Mouse (Mus musculus): ENCODE measurements around the gene Stat5b. TPM values are rescaled to one million over a fixed set of nuclear protein-coding genes. Genes with fewer than 3 reads are reported as not detected.

Gene Stat5b
- total and polyA plus RNA-seq, 3 experiments, result 29.3 to 37.0 (median 32.3) TPM

- Histone ChIP-seq H3K36me3 (ENCODE audit: control insufficient read depth in 1 of 2, insufficient read depth in 2 of 2, low read length in 2 of 2) (peaks cover 0 to 18% of the 10 kb centered on the region in 2 experiments; a peak in 2 of 4 replicates), H3K27me3 (ENCODE audit: control insufficient read depth in 1 of 2, insufficient read depth in 2 of 2, low read length in 2 of 2) (peaks cover 0 to 1% of the 10 kb centered on the region in 2 experiments; a peak in 2 of 4 replicates), H3K4me1 (ENCODE audit: control insufficient read depth in 1 of 2, insufficient read depth in 2 of 2, low read length in 2 of 2) (peaks cover 10 to 15% of the 10 kb centered on the region in 2 experiments), H3K4me3 (ENCODE audit: control insufficient read depth in 1 of 2, insufficient read depth in 1 of 2, low read depth in 2 of 2, low read length in 2 of 2) (peak overlapping the region in 1 of 2 experiments; percentile 41; a peak in 1 of 4 replicates), H3K9me3 (replicated peaks; ENCODE audit: insufficient read depth, low read length) (no peaks in the 10 kb centered on the region), H3K27ac (ENCODE audit: control insufficient read depth, low read depth, low read length) (no peak overlapping the region), H3K79me2 (ENCODE audit: control insufficient read depth, insufficient read depth, low read length, poor library complexity) (peaks cover 50% of the 10 kb centered on the region), H3K9ac (ENCODE audit: control insufficient read depth, low read depth, low read length, poor library complexity, severe bottlenecking) (no peak overlapping the region)
- no peak for DNase-seq (ENCODE audit: low read depth, low spot score)
- TF ChIP-seq CTCF (IDR thresholded peaks at IDR 0.05 in 2 of 3, conservative IDR thresholded peaks at IDR 0.05 in 1 of 3; ENCODE audit: control insufficient read depth in 1 of 3, insufficient read depth in 1 of 3, low read depth in 2 of 3, low read length in 3 of 3, poor library complexity in 1 of 3, severe bottlenecking in 1 of 3), result no peak
- TF ChIP-seq ZKSCAN1 (IDR thresholded peaks at IDR 0.05; ENCODE audit: low read depth, low read length), result no peak
- TF ChIP-seq USF2 (IDR thresholded peaks at IDR 0.05; ENCODE audit: borderline replicate concordance in 1 of 2, insufficient read depth in 1 of 2, low read depth in 1 of 2, low read length in 2 of 2), result no peak
- no peak for TF ChIP-seq GABPA (IDR thresholded peaks at IDR 0.05; ENCODE audit: low read depth, low read length)
- TF ChIP-seq RAD21 (IDR thresholded peaks at IDR 0.05; ENCODE audit: low read depth, low read length), result no peak
- TF ChIP-seq MYB (IDR thresholded peaks at IDR 0.05; ENCODE audit: low read depth, low read length), result no peak
- no peak for TF ChIP-seq TCF12 (IDR thresholded peaks at IDR 0.05; ENCODE audit: low read depth, low read length)
- TF ChIP-seq CHD2 (IDR thresholded peaks at IDR 0.05; ENCODE audit: low read length), result no peak
- no peak for TF ChIP-seq TBP (IDR thresholded peaks at IDR 0.05; ENCODE audit: low read depth, low read length)
Measured at GRCm38 (mm10) chr11:100847572-100847971, 3.0 kb downstream of the Stat5b start.

- no peak overlapping the region for H3K9ac ChIP-seq (ENCODE audit: control insufficient read depth, low read depth, low read length, poor library complexity, severe bottlenecking)
- no peak for TF ChIP-seq SMC3 (IDR thresholded peaks at IDR 0.05; ENCODE audit: low read depth, low read length)
- TF ChIP-seq NELFE (IDR thresholded peaks at IDR 0.05; ENCODE audit: low read depth, low read length), result no peak
- no peak for TF ChIP-seq ZMIZ1 (IDR thresholded peaks at IDR 0.05; ENCODE audit: low read depth, low read length)
- no peak for TF ChIP-seq BHLHE40 (IDR thresholded peaks at IDR 0.05; ENCODE audit: borderline replicate concordance, low read depth, low read length)
- no peak for TF ChIP-seq ETS1 (IDR thresholded peaks at IDR 0.05; ENCODE audit: low read depth, low read length)
- no peak for TF ChIP-seq EP300 (IDR thresholded peaks at IDR 0.05; ENCODE audit: low read depth in 1 of 2, low read length in 2 of 2)
- TF ChIP-seq MXI1 (IDR thresholded peaks at IDR 0.05; ENCODE audit: low read depth, low read length), result no peak
- peaks cover 0 to 17% of the 10 kb centered on the region in 2 experiments; a peak in 2 of 4 replicates for H3K36me3 ChIP-seq (ENCODE audit: control insufficient read depth in 1 of 2, insufficient read depth in 2 of 2, low read length in 2 of 2)
- peaks cover 0 to under 1% of the 10 kb centered on the region in 2 experiments; a peak in 1 of 4 replicates for H3K27me3 ChIP-seq (ENCODE audit: control insufficient read depth in 1 of 2, insufficient read depth in 2 of 2, low read length in 2 of 2)
- H3K27ac ChIP-seq (ENCODE audit: control insufficient read depth, low read depth, low read length), result no peak overlapping the region
- no peak overlapping the region for H3K4me3 ChIP-seq (ENCODE audit: control insufficient read depth in 1 of 2, insufficient read depth in 1 of 2, low read depth in 2 of 2, low read length in 2 of 2)
- H3K79me2 ChIP-seq (ENCODE audit: control insufficient read depth, insufficient read depth, low read length, poor library complexity), result peaks cover 61% of the 10 kb centered on the region
- peaks cover 10 to 15% of the 10 kb centered on the region in 2 experiments for H3K4me1 ChIP-seq (ENCODE audit: control insufficient read depth in 1 of 2, insufficient read depth in 2 of 2, low read length in 2 of 2)
- H3K9me3 ChIP-seq (replicated peaks; ENCODE audit: insufficient read depth, low read length), result no peaks in the 10 kb centered on the region
- DNase-seq (ENCODE audit: low read depth, low spot score), result no peak
Measured at GRCm38 (mm10) chr11:100845793-100846192, 4.7 kb downstream of the Stat5b start.

Data from MEL (cell line).